Mouse (Mus musculus) 3134 (cell line): ENCODE measurements around the gene Efcab12.

ENCODE experiments used
- DNase-seq: peaks from one replicate; pipeline ENCODE4 v3.0.0-alpha.2; 2011; ENCODE audit warnings: low spot score; ENCODE audit not compliant: insufficient read length; ENCODE audit errors: extremely low read depth

Gene Efcab12

DNA sequence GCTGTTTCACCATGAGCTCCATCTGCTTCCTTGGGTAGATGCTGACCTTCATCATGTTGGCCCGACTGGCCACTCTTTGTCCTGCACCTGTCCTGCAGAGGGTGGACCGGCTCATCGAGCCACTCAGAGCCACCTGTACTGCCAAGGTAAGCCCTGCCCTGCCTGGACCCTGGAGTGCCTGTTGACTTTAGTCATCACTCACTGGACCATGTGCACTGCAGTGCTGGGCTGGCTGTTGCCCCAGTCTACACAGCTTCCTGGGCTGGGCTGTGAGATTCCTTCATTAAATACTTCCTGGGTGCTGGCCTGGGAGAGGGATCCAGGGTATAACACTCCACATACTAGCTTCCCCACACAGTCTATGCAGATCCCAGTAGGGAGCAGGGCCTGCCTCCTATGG is 36.4 kb downstream of the Efcab12 start:
- no peak for DNase-seq

- DNase-seq: no peak
Observed at GRCm38 (mm10) chr6:115792691-115793215, 45.5 kb downstream of the Efcab12 start.

GRCm38 (mm10) chr6:115791842-115792686 is 46.1 kb downstream of the Efcab12 start:
- peak; percentile 40 for DNase-seq

DNA sequence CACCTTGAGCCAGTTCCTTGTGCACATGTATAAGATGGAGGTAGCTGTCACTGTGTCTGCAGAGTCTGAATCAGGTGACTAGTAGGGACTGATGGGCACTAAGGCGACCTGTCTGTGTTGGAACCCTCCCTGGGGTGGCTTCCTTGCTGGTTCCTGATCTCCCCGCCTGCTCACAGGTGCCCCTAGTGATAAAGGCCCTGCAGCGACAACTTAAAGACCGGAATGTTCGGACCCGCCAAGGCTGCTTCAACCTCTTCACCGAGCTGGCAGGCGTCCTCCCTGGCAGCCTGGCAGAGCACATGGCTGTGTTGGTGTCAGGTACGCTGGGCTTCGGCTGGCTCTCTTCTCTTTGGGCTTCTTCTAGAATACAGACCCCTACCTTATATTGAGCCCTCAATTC is 47.2 kb downstream of the Efcab12 start:
- no peak for DNase-seq

- DNase-seq: no peak
Observed at GRCm38 (mm10) chr6:115782781-115783180, 55.4 kb downstream of the Efcab12 start.

- no peak for DNase-seq
Observed at GRCm38 (mm10) chr6:115776363-115776762, 61.8 kb downstream of the Efcab12 start.

GRCm38 (mm10) chr6:115775838-115776237 is 62.4 kb downstream of the Efcab12 start:
- no peak for DNase-seq

- DNase-seq: no peak
Observed at GRCm38 (mm10) chr6:115774501-115774921, 63.7 kb downstream of the Efcab12 start, which contains the start of gene Cand2. TSS of gene Cand2 (plus strand) at chr6:115774538.

GRCm38 (mm10) chr6:115773966-115774413 is 64.2 kb downstream of the Efcab12 start:
- no peak for DNase-seq

DNA sequence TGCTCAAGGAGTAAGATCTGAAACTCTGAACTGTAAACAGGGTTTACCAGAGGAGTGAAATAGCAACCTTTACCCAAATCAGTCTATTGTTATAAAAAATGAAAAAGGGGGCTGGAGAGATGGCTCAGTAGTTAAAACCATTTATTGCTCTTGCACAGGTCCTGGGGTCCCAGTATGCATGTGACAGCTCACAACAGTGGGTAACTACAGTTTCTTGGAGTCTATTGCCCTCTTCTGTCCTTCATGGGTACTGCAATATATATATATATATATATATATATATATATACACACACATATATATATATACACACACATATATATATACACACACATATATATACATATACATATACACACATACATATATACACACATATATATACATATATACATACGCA is 65.6 kb downstream of the Efcab12 start:
- DNase-seq: no peak

GRCm38 (mm10) chr6:115772201-115772600 is 66.0 kb downstream of the Efcab12 start:
- DNase-seq: no peak

DNA sequence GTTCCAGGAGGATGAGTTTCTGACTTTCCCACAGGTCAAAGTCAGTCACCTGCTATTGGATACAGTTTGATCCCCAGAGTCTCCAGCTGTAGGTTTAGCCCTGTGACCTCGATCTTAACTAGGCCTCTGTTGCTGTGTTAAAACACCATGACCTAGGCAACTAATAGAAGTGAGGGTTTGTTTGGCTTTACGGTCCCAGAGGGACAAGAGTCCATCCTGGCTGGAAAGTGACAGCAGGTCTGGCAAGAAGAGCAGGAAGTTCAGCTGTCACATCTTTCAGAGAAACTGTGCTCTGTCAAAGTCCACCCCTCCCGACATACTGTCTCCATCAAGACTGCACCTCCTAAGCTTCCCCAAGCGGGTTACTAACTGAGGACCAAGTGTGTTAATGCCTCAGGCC is 67.4 kb downstream of the Efcab12 start:
- DNase-seq: no peak

DNA sequence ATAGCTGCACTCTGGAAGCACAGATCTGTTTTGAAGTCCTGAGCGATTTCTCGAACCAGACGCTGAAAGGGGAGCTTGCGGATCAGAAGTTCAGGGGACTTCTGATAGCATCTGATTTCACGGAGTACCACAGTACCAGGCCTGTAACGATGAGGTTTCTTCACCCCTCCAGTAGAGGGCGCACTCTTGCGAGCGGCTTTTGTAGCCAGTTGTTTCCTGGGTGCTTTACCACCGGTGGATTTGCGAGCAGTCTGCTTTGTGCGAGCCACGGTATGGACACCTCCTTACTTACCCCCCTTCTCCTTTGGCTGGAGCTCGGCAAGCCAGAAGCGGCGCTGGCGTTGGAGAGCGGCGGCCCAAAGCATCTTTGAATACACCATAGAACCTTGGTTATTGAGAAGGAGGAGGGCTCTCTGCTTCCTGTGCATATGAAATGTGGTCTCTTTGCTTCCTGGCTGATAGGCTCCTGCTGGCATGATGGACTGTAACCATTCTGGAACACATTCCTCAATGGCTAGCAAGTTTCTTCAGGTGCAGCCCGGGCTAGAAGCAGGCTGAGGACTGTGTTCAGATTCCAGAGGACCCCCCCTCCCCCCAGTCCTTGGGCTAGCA is 68.0 kb downstream of the Efcab12 start:
- no peak for DNase-seq

DNA sequence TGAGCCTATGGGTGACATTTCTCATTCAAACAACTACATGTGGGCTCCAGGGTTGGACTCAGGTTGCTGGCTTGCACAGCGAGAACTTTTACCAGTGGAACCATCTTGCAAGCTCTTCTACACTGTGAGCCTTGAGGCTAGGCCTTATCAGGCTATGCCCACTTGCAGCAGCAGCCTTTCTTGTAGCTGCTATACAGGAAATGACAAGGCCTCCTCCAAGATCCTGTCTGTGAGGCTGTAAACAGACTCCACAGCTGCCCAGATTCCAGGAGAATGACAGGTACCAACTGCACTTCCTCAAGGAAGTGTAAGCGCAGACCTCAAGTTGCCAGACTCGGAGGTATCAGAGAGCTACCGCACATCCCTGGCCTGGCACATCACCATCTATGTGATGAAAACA is 70.0 kb downstream of the Efcab12 start:
- DNase-seq: no peak

- no peak for DNase-seq
Observed at GRCm38 (mm10) chr6:115767357-115767756, 70.9 kb downstream of the Efcab12 start.

GRCm38 (mm10) chr6:115764179-115764578 is 74.0 kb downstream of the Efcab12 start:
- no peak for DNase-seq

DNA sequence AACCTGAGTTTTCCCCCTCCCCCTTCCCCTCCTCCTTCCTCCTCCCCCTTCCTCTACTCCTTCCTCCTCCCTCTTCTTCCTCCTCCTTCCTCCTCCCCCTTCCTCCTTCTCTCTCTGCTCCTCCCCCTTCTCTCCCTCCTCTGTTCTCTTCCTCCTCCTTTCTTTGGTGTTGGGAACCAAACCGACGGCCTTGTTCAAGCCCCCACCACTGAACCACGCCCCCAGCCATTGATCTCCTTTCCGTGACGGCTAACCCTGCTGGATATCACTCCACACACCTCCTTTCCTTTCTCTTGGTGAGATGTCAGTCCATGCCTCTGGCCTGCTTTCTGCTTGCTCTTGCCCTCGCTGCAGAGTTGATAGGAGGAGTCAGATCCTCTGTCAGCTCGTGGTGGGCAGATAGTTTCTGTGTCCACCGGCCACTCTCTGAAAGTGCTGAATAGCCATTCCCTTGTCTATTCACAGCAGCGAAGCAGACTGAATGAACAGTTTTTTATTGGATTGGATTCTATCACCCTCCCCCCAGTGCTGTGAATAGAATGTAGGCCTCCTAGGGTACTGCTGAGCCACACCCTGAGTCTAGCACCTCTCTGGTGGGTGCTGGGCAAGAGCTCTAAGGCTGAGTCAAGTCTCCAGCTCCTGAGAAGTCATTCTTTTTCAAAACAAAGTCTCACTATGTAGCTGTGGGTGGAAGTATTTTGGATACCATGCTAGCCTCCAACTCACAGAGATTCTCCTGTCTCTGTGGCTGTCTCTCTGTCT is 76.0 kb downstream of the Efcab12 start, which contains the start of gene Tmem40:
Gene Tmem40, minus strand, starts transcription at position 416 of the 762 bp plus-strand sequence.
- no peak for DNase-seq

GRCm38 (mm10) chr6:115760982-115761381 is 77.2 kb downstream of the Efcab12 start:
- peak; percentile 25 for DNase-seq
